ENCODE assay signal across 8 mouse cellular contexts in the genomic region with DNA sequence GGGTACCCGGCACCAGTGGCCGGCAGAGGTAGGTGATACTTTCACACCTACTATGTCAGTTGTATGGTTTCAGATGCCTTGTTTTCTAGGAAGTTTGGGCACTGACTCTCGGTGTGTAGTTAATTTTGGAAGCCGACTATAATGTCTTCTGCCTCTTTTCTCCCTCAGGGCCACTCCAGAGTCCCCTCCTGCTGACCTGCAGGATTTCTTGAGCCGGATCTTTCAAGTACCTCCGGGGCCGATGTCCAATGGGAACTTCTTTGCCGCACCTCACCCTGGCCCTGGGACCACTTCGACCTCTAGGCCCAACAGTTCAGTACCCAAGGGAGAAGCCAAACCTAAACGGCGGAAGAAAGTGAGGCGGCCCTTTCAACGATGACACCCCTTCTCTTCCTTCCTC. TPM values are rescaled to one million over a fixed set of nuclear protein-coding genes. Genes with fewer than 3 reads are reported as not detected.
DNase-seq lines count a peak whose midpoint lies in the region; ATAC-seq and TF ChIP-seq lines count a peak whose summit lies in the region.

TSS of gene Sarnp (plus strand) at position 301 of the 400 bp plus-strand sequence.

- no peak within 1 kb of the TSS for H3K4me2 ChIP-seq in midbrain, embryonic 16.5 days (ENCODE audit: low read length)

- 90% methylated on average over 13 of the region's 13 CpGs for WGBS in heart, embryonic 10.5 days
- WGBS in midbrain, embryonic 16.5 days: 95% methylated on average over 13 of the region's 13 CpGs

- no peaks in the 10 kb centered on the region for H3K9me3 ChIP-seq in heart, embryonic 10.5 days
- H3K9me3 ChIP-seq in midbrain, embryonic 16.5 days (replicated peaks; ENCODE audit: control insufficient read depth, low read length, poor library complexity, severe bottlenecking): no peaks in the 10 kb centered on the region

- TF ChIP-seq CTCF in cortical plate, adult 2 months (IDR thresholded peaks at IDR 0.05; ENCODE audit: extremely low read depth, insufficient read depth, low read length): no peak

- no peaks in the 10 kb centered on the region for H3K4me1 ChIP-seq in cortical plate, adult 2 months (ENCODE audit: control insufficient read depth, insufficient read depth, low read length)
- peaks cover 12% of the 10 kb centered on the region for H3K4me1 ChIP-seq in heart, embryonic 10.5 days
- peaks cover 5% of the 10 kb centered on the region for H3K4me1 ChIP-seq in midbrain, embryonic 16.5 days (ENCODE audit: control insufficient read depth, insufficient read depth, low read length)

- H3K27me3 ChIP-seq in heart, embryonic 10.5 days (ENCODE audit: insufficient read depth, poor library complexity, severe bottlenecking): no peaks in the 10 kb centered on the region
- no peaks in the 10 kb centered on the region for H3K27me3 ChIP-seq in midbrain, embryonic 16.5 days (ENCODE audit: control insufficient read depth, insufficient read depth, low read depth, low read length)

- H3K9ac ChIP-seq in midbrain, embryonic 16.5 days (ENCODE audit: low read depth, low read length): no peak within 1 kb of the TSS

- peaks cover 68% of the 10 kb centered on the region for H3K36me3 ChIP-seq in heart, embryonic 10.5 days
- H3K36me3 ChIP-seq in midbrain, embryonic 16.5 days (ENCODE audit: control insufficient read depth, insufficient read depth, low read length): peaks cover 31% of the 10 kb centered on the region

- ATAC-seq in midbrain, embryonic 16.5 days: no peak

- DNase-seq in layer of hippocampus, adult 18-20 months (ENCODE audit: low spot score in 2 of 2): no peak
- no peak for DNase-seq in layer of hippocampus, adult 9-11 months
- no peak for DNase-seq in heart, embryonic 10.5 days (ENCODE audit: low spot score)
- DNase-seq in layer of hippocampus, postnatal 36 days: no peak
- DNase-seq in embryo, embryonic 11 days: no peak
- DNase-seq in lung, postnatal 4 days: no peak

- TF ChIP-seq POLR2A in cortical plate, adult 2 months (IDR thresholded peaks at IDR 0.05; ENCODE audit: extremely low read depth, insufficient read depth, low read length): no peak

- no peak within 1 kb of the TSS for H3K27ac ChIP-seq in cortical plate, adult 2 months (ENCODE audit: insufficient read depth, low read length)
- no peak within 1 kb of the TSS for H3K27ac ChIP-seq in heart, embryonic 10.5 days
- no peak within 1 kb of the TSS for H3K27ac ChIP-seq in midbrain, embryonic 16.5 days (ENCODE audit: low read length)

- no peak within 1 kb of the TSS for H3K4me3 ChIP-seq in cortical plate, adult 2 months (ENCODE audit: insufficient read depth, low read length)
- no peak within 1 kb of the TSS for H3K4me3 ChIP-seq in heart, embryonic 10.5 days
- no peak within 1 kb of the TSS for H3K4me3 ChIP-seq in midbrain, embryonic 16.5 days (ENCODE audit: low read depth, low read length)

RNA-seq across cellular contexts. Expression of gene Sarnp, which starts in this region (rescaled TPM):
- 10 to 100 TPM; 37.7 to 38.2 TPM for total RNA-seq in layer of hippocampus, adult 18-20 months (2021)
- 50.1 and 53.4 TPM in 2 replicates for polyA plus RNA-seq in cortical plate, adult 2 months (2012; rRNA removed)
- 181 and 225 TPM in 2 replicates for polyA plus RNA-seq in heart, embryonic 10.5 days (2016; fragmentation: Nextera tagmentation; extraction: Ambion mirVana)
- total RNA-seq in layer of hippocampus, postnatal 36 days (2021): 10 to 100 TPM; 38.9 to 39.5 TPM
- polyA plus RNA-seq in midbrain, embryonic 16.5 days (2015; fragmentation: Nextera tagmentation; extraction: Ambion mirVana): 143 and 152 TPM in 2 replicates
